Mouse (Mus musculus) frontal cortex, adult 2 months (tissue): ENCODE measurements around the gene Elf2. TPM values are rescaled to one million over a fixed set of nuclear protein-coding genes. Genes with fewer than 3 reads are reported as not detected.

Experiments
- DNase-seq, 2 experiments: peaks; one replicate each; pipeline ENCODE4 v3.0.0; 2022; ENCODE audit warnings: low spot score in 1 of 2; ENCODE audit errors: extremely low spot score in 1 of 2
- polyA plus RNA-seq: library from polyadenylated mRNA; depleted of rRNA; stranded (reverse); fragments of >200 nt; gene quantifications from 2 replicates; pipeline ENCODE4 v1.2.3, GENCODE M21; 2012

Elf2 gene
- polyA plus RNA-seq, 1 experiment = 32.4 TPM

DNA sequence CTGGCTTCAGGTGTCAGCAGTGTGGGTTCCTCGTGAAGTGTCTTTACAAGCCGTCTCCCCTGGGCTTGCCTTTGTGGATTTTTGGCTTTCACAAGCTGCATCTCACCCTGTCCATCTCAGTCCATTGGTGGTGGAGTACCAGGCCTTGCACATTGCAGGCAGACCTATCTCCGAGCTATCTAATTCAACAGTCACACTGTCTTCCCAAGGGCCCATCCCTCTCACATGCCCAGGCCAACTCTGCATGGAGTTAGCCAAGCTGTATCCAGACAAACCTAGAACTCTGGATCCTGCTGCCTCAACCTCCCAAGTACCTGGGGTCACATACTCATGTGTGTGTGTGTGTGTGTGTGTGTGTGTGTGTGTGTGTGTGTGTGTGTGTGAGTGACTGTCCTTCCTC is 100.9 kb downstream of the Elf2 start:
- no peak for DNase-seq

DNA sequence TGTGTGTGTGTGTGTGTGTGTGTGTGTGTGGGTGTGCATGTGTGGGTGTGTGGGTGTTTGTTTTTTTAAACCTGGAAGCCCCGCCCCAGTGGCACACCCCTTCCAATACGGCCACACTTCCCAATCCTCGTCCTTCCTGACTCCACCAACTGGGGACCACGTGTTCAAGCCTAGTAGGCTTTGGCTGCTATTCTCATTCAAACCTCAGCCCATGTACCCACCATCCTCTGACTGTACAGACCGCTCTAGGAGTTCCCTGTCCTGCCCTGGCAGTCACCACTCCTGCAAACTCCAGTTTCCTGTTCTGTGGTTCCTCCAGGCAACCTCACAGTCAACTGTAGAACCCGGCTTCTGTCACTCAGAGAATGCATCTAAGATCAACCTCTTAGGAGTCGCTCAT is 101.9 kb downstream of the Elf2 start:
- DNase-seq = no peak

DNA sequence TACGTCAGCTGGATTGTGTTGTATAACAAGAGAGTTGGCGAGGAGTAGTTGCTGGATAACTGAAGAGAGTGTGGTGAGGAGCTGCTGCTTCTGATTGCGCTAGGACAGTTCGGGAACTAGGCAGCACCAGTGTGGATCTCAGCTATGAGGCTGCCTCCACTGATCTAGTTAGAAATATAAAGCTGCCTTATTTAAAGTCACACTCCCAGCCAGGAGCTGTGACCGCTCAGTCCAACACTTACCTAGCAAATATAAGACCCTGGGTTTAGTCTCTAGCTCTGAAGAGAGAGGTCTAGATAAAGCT is 105.8 kb downstream of the Elf2 start:
- DNase-seq = no peak

DNA sequence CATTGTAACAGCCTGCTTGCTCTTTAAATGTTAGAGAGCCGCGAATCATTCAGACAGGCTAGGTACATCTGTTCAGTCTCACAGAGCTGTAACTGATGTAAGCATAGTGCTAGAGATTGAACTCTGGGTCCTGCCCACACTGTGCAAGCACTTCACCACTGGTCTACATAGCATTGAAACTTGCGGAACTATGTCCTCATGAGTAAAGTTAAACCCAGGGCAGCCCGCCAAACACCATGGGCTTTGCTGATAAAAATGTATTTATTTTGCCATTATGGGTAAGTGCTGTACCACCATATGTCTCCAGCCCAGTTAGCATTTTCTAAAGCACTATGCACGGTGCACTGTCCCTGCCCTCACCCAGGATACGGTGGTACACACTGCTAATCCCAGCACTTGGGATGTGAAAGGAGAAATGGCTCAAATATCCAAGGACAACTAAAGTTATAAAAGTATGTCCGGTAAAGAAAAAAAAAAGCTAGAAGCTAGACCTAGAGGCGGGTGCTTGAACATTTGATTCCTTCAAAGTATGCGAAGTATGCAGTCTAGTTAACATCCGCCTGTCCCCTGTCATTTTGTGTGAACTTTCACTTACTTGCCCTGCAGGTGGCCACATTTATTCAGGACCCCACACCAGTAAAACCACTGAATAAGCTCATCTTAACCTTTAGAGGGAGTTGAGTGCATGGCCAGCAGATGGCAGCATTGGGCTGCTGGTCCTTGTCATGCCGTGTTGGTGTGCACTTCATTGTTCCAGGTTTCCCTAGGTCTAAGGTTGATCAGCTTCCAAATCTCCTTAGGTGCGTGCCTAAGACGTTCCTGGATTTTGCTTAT is 106.3 kb downstream of the Elf2 start:
- DNase-seq = peak; percentile 50 to 82

DNA sequence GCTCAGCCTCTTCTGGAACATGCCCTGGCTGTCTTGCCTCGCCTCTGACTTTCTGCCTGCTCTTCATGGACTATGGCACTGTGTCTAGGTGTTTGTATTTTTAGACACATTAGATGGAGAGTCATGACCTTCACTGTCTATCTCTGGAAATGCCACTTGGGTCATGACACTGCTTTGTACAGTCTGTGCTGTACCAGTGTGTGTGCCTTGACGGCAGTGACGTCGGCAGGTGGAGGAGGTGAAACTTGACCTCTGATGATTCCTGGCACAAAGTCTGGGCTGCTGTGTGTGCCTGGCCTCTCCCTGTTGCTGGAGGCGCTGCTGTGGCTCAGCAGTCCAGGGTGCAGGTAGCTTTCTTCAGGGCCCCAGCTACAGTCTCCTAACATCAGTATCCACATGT is 107.0 kb downstream of the Elf2 start:
- DNase-seq = no peak

DNA sequence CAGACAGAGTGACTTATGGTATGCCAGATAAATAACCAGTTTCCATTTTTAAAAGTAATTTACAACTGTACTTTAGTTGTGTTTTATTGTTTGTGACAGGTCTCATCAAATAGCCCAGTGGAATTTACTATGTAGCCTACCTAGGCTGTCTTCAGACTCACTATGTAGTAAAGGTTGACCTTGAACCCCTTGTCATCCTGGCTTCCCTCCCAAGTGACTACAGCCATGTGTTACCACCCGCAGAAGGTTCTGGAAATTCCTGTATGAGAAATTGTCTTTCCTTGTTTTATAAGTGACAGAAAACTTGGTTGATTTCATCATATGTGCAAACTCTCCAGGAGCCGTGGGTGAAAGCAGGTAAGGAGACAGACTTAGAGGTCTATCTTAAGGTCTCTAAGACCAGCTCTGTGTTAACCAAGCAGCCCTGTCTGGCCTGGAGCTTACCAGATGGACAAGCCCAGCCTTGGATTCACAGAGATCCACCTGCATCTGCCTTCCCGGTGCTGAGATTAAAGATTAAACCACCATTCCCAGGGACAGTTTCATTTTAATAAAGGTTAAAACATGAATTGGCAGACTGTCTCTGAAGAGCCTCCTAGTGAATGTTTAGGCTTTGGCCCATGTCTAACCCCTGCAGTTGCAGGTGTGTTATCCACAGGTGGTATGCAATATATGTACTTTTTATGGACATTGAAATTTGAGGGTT is 108.1 kb downstream of the Elf2 start:
- no peak for DNase-seq

DNA sequence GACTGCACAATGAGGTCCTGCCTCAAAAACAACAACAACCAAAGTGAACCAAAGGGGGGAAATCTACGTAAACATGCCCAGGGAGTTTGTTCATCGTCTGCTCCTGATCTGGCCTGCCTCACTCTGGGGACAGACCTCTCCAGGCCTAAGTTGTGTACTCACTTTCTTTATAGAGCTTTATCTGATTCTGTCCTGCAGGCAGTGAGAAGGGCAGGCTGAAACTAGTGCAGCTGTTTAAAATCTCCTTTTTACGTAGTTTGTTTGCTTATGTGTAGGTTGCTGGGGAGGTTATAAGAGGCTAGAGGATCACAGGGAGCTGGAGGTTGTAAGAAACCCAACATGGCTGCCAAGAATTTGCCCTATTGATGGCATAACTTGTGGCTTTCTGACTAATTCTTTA is 109.0 kb downstream of the Elf2 start:
- no peak for DNase-seq

DNA sequence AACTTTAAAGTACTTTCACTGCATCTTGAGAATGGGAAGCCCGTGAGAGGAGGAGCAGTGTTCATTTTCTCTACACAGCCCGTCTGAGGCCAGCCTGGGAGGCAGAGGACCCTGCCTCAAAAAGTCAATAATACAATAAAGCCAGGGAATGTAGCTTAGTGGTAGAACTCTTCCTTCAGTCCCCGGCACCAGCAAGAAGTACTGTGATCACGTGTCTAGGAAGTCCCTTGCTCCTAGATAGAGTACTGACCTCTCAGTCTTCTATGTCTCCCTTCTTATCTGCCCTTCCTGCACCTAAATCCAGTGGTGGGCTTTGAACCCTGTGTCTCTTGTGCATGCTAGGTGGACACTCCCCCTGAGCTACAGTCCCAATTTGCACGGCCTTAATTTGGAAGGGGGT is 109.6 kb downstream of the Elf2 start:
- DNase-seq = no peak

DNA sequence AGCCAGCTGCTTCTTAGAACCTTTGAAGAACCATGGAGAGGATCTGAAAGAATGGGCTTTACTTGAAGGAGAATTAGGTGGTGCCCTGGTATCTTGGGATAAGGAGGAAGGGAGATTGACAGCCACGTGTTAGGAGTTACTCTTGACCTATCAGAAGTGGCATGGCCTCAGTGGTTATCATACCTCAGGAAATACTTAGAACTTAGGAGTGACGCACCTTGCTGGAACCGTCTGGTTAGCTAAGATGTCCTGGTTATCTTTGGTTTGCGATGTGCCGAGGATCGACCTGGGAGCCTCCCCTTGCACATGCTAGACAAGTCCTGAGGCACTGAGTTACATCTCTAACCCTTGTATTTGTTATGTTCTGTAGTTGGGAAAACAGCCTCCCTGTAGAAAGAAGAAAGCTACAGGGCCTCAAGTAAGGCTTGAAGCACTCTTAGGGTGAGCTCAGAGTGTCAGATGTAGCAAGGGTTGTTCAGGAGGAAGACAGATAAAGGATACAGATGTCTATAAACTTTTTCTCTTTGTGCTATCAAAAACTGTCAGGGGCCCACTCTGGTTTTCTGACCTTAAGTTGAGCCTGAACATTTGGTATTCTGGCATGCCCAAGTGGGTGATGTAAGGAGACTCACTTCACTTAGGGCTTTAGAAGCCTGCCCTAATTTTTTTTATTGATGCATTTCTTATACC is 110.2 kb downstream of the Elf2 start:
- DNase-seq = no peak

DNA sequence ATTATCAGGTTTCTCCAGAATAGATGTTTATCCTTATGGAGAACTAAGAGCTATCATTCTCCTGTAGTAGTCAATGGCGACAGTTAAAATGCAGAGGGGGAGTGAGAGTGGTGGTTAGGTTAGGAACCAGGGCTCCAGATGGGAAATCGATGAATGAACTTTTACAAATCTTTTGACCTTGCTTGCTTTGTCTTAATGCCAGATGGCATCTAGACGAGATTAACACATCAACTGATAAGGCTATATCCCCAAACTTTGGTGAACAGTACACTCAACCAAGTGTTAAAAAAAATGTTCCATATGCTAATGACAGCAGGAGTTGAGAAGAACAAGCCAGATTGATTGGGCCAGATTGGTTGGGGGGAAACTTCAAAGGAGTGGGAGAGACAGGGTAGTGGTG is 111.2 kb downstream of the Elf2 start:
- no peak for DNase-seq

DNA sequence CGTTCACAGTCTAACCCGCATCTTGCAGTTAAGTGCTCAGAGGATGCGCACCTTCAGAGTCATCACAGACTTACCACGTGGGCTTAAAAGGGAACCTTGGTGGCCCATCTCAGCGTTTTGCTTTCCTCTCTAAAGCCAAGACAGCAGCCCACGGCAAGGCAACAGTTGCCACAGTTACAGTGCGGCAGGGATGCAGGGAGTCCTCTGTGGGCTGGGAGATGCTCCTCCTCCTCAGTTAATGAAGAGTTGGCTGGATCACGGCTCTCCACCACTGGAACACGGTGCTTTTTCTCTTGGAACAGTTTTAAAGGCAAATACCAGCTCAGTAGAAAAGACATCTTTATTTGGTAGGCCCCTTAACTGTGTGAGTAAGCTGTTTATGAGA is 111.7 kb downstream of the Elf2 start:
- peak; percentile 40 to 72 for DNase-seq

DNA sequence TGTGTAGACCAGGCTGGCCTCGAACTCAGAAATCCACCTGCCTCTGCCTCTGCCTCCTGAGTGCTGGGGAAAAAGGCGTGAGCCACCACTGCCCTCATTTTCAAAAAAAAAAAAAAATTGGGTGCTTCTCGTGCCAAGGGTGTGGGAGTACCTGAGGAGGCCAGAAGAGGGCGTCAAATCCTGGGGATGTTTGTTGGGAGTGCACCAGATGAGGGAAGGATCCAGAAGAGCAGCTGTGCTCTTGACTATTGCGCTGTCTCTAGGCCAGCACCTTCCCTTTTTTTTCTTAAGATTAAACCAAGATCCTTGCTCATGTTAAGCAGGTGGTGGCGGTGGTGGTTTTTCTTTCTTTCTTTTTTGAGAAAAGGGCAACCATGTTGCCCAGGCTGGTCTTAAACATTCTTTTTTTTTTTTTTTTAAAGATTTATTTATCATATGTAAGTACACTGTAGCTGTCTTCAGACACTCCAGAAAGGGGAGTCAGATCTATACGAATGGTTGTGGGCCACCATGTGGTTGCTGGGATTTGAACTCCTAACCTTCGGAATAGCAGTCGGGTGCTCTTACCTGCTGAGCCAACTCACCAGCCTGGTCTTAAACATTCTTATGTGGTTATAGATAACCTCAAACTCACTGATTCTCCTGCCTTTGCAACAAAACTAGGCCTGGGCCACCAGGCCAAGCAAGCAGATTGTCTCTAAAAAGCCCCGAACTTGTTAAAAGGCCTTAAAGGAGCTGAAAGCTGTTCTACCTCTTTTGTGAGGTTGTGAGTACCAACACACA is 112.2 kb downstream of the Elf2 start:
- peak in 1 of 2 experiments; percentile 67 for DNase-seq

DNA sequence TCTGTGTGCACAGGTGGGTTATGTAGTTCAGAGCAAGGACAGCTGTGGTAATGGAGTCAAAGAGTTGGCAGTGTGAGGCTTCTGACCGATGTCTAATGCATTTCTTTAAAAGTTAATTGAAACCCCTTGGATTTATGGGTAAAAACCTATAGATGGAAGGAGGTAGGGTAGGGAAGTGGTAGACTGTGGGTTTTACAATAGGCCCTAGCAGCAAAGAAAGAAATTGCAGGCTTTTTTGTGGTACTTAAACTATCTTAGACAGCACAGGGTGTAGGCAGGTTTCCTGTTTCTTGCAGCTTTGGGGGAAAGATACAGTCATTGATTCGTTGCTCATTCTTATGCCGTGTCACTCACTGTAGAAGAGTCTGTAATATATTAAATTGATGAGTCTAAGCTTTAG is 113.9 kb downstream of the Elf2 start:
- DNase-seq = no peak

DNA sequence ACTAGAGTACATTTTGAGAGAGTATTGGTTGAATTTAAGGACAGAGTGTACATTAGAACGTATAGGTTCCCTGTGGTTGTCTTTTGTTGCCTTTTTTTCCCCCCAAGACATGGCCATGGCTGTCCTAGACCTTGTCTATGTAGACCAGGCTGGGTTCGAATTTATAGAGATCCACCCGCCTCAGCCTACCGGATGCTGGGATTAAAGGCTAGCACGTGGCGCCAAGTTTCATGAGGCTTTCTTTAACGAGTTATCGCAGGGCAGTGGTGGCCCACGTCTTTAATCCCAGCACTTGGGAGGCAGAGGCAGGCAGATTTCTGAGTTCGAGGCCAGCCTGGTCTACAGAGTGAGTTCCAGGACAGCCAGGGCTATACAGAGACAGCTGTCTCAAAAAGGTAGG is 114.5 kb downstream of the Elf2 start:
- no peak for DNase-seq

DNA sequence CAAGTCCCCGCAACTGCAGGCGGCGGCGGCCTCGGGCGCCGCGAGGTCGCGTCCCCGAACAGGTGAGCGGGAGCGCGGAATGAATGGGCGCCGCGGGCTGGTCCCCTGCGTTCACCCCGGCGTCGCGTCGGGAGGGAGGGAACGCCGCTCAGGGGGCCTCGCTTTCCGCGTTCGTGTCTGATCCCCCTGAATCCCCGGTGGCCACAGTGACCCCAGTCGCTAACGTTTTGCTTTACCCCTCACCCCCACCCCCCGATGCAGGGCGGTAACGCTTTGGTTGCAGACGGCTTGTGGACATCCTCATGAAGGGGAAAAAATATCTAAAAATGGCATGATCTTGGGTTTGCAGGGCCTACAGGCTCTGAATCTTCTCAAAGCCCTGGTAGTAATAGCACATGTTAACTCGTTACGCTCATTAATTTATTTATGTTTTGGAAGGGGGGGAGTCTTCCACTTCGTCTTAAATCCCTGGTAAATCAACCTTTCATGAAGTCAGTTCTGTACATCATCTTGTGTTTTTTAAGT is 115.2 kb downstream of the Elf2 start:
- no peak for DNase-seq

DNA sequence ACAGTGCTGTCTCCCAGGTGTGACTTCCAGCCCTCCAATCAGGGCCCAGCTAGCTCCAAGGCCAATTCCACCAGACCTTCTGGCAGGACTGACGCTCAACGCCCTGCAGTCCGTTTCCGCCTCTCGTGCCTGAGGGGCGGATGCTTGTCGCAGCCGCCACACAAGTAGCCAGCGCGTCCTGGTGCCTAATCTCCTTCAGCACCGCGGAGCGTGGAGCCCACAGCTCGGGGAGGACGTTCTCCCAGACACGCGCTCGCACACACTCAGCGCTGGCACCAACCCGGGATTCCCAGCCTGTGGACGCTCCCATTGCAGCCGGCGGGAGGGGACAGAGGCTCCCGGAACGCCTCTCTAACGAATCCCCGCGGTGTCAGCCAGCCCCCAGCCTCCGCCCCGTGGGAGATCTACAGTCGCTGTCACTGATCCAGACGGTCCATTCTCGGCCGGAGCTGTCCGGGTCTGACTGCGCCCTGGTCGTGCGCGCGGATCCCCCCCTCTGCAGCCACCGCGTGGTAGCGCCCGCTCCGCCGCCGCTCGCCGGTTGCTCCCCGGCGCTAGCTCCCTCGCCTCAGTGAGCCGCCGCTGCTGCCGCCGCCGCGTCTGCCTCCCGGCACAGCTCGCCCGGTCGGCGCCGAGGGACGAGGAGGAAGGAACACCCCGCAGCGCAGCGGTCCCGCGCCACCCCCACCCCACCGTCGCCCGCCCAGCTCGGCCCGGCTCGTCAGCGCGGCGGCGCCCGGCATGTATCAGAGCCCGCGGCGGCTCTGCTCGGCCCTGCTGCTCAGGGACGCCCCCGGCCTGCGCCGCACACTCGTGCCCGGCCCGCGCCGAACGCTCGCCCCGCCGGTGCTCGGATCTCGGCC is 115.9 kb downstream of the Elf2 start, which contains the start of gene Noct:
Gene Noct, plus strand, starts transcription at position 85 of the 863 bp plus-strand sequence.
- peak; percentile 78 to 89 for DNase-seq

DNA sequence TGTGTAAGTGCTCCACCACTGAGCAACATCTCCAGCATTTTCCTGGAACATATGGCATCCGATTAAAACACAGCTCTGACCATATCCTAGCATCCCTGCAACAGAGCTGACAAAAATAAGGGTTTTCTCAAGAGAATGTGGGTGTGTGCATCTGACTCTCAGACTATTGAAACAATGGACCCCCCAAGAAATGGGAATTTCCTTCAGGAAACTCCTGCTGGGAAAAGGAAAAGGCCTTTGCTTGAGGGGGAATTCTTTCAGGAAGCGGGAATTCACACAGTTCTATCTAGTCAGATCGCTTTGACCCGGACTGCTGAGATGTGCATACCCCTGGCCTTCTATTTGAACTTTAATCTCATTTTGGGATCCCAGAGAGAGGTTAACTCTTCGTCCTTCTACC is 116.9 kb downstream of the Elf2 start:
- no peak for DNase-seq

DNA sequence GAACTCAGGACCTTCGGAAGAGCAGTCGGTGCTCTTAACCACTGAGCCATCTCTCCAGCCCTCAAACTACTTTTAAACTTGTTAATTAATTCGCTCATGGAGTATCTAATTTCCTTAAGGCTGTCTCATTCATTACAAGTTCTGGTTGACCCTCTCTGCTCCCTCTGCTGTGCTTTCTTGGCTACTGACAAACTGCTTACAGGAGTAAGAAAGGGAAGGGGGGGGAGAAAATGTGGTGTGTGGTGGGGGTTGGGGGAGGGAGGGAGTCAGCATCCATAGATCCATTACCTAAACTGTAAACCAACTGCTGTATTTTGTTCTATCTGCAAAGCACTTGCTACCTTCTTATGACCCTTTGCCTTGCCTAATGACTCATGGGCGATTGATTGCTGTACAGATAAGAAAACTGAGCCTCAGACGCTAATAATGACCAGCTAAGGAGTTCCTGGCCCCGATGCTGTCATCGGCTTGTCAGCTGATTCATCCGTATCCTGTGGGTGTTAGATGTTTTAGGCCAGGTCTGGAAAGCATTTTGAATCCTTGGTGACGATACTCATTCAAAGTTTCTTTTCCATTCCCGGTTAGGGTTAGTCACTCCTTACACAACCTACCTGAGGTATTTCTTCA is 117.5 kb downstream of the Elf2 start:
- no peak for DNase-seq

DNA sequence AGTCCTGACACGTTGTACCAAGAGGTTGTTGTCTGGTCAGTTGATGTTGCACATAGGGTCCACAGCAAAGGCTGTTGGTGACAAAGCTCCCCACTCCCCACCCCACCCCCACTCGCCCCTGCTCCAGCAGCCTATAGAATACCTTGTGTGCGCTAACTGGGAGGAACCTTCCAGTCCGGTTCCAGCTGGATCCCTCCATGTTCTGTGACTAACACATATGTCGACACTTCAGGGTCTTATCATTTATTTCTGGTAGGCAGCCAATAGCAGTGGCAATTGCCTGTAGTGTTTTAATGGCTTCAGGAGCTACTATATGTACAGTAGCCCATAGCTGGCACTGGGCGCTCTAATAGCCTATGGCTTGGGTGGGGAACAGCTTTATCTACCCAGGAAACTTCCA is 118.2 kb downstream of the Elf2 start:
- no peak for DNase-seq
